Mouse (Mus musculus): ENCODE measurements around the gene Gm17190. TPM values are rescaled to one million over a fixed set of nuclear protein-coding genes. Genes with fewer than 3 reads are reported as not detected.

The Gm17190 gene
- total RNA-seq, 2 experiments from 2014 or later = not detected

Other genes with a start within 250 kb of the Gm17190 start
- 10 to 100 TPM; 16.1 to 19.7 TPM for gene Iqgap2, start 190.1 kb upstream of the Gm17190 start, total RNA-seq (2021)
- gene Gm20075, start 678 bp upstream of the Gm17190 start, total RNA-seq (2021) = 10 to 100 TPM; 30.1 to 30.2 TPM
- 10 to 100 TPM; 31.9 to 34.5 TPM for gene Sv2c, start 50.5 kb downstream of the Gm17190 start, total RNA-seq (2021)